Mouse (Mus musculus): ENCODE data around the gene Svs5.

The Svs5 gene

GRCm38 (mm10) chr2:164381726-164382125, 49.2 kb downstream of the Svs5 start:
- DNase-seq (ENCODE audit: low spot score) = no peak

DNA sequence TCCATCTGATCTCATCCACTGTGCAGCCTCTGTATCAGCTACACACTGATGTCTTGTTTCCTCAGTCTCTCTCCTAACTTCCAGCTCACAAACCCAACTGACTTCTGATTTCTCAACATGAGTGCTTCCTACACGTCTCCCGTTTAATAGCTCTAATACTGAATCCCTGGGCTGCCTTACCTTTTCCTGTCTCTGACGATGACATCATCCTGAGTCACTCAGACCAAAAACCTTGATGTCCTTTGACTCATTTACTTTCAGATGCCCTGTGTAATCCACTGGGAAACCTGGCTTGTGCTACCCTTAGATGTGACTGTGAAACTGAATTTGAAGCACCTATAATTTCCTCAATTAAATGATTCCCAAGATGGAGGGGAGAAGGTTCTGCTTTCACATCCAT, 50.4 kb downstream of the Svs5 start:
- DNase-seq (ENCODE audit: low spot score) = no peak

All from embryo, embryonic 10.5 days (tissue).